Mouse (Mus musculus) midbrain, embryonic 16.5 days (tissue): Measurements from ENCODE around the gene Setd1b. TPM values are rescaled to one million over a fixed set of nuclear protein-coding genes. Genes with fewer than 3 reads are reported as not detected.

Experiments
- ATAC-seq: fragments of 200-750 bp; cut with Nextera tagmentation; 2 replicates; pipeline ENCODE4 v1.8.0; 2017; ENCODE audit warnings: moderate TSS enrichment
- H3K27ac ChIP-seq: fragments of 300-500 bp; sonication (generic); 2 replicates; pipeline ENCODE4 v1.5.1; 2014; ENCODE audit warnings: mild to moderate bottlenecking, low read length, mixed read lengths
- H3K27me3 ChIP-seq: fragments of 300-500 bp; sonication (generic); 2 replicates; pipeline ENCODE4 v1.6.1; 2014; ENCODE audit warnings: low read depth, low read length, mixed read lengths; ENCODE audit not compliant: control insufficient read depth, insufficient read depth
- H3K36me3 ChIP-seq: fragments of 300-500 bp; sonication (generic); 2 replicates; pipeline ENCODE4 v1.6.1; 2014; ENCODE audit warnings: mild to moderate bottlenecking, low read length, moderate library complexity, mixed read lengths; ENCODE audit not compliant: control insufficient read depth, insufficient read depth
- H3K4me1 ChIP-seq: fragments of 300-500 bp; sonication (generic); 2 replicates; pipeline ENCODE4 v1.6.1; 2014; ENCODE audit warnings: mild to moderate bottlenecking, low read length, mixed read lengths; ENCODE audit not compliant: control insufficient read depth, insufficient read depth
- H3K4me2 ChIP-seq: fragments of 300-500 bp; sonication (generic); 2 replicates; pipeline ENCODE4 v1.6.1; 2014; ENCODE audit warnings: mild to moderate bottlenecking, low read length, mixed read lengths
- H3K4me3 ChIP-seq: fragments of 300-500 bp; sonication (generic); 2 replicates; pipeline ENCODE4 v1.5.1; 2014; ENCODE audit warnings: low read depth, mild to moderate bottlenecking, low read length, moderate library complexity, mixed read lengths
- H3K9ac ChIP-seq: fragments of 300-500 bp; sonication (generic); 2 replicates; pipeline ENCODE4 v1.6.1; 2014; ENCODE audit warnings: low read depth, low read length, mixed read lengths
- H3K9me3 ChIP-seq: fragments of 300-500 bp; sonication (generic); replicated peaks from 2 replicates; pipeline ENCODE4 v1.6.1; 2014; ENCODE audit warnings: mild to moderate bottlenecking, low read length, mixed read lengths; ENCODE audit not compliant: control insufficient read depth, poor library complexity, severe bottlenecking
- WGBS: fragments of 180-500 bp; shearing (Covaris S2); extraction: QIAGEN DNeasy Blood & Tissue Kit; methylation state at CpG from one replicate; pipeline ENCODE4 v1.1.7; 2014; 5-methylcytosine and 5-hydroxymethylcytosine counted together
- polyA plus RNA-seq: library from polyadenylated mRNA; unstranded; fragments of >200 nt; fragmentation: Nextera tagmentation; extraction: Ambion mirVana; gene quantifications from 2 replicates; pipeline ENCODE4 v1.2.1, GENCODE M21; 2015

The Setd1b gene
- polyA plus RNA-seq, 1 experiment from 2014 or later: 10.0 TPM

GRCm38 (mm10) chr5:123122181-123122580 lies 19.8 kb upstream of the Setd1b start:
- Histone ChIP-seq H3K9me3 (no peaks in the 10 kb centered on the region), H3K36me3 (0 out of 2 replicates have a peak, but pooled peaks cover 2% of the 10 kb centered on the region), H3K27me3 (no peaks in the 10 kb centered on the region), H3K9ac (no peak overlapping the region), H3K4me3 (no peak overlapping the region), H3K4me1 (no peaks in the 10 kb centered on the region), H3K27ac (no peak overlapping the region), H3K4me2 (no peak overlapping the region)
- no peak for ATAC-seq
- 91% methylated on average over 4 of the region's 4 CpGs for WGBS

GRCm38 (mm10) chr5:123125105-123125504 lies 16.9 kb upstream of the Setd1b start:
- no peak for ATAC-seq
- H3K36me3 ChIP-seq: 0 out of 2 replicates have a peak, but pooled peaks cover 9% of the 10 kb centered on the region
- WGBS: 86% methylated on average over 6 of the region's 6 CpGs
- no peak overlapping the region for H3K4me3 ChIP-seq
- H3K4me1 ChIP-seq: no peaks in the 10 kb centered on the region
- H3K27ac ChIP-seq: no peak overlapping the region
- no peaks in the 10 kb centered on the region for H3K9me3 ChIP-seq
- no peak overlapping the region for H3K9ac ChIP-seq
- H3K27me3 ChIP-seq: no peaks in the 10 kb centered on the region
- no peak overlapping the region for H3K4me2 ChIP-seq

GRCm38 (mm10) chr5:123125638-123126406 lies 16.2 kb upstream of the Setd1b start:
- Histone ChIP-seq H3K27ac (no peak overlapping the region), H3K4me3 (no peak overlapping the region), H3K9ac (no peak overlapping the region), H3K9me3 (no peaks in the 10 kb centered on the region), H3K27me3 (no peaks in the 10 kb centered on the region), H3K36me3 (0 out of 2 replicates have a peak, but pooled peaks cover 9% of the 10 kb centered on the region), H3K4me2 (no peak overlapping the region), H3K4me1 (no peaks in the 10 kb centered on the region)
- WGBS: 88% methylated on average over 18 of the region's 18 CpGs
- no peak for ATAC-seq

- 84% methylated on average over 6 of the region's 6 CpGs for WGBS
- Histone ChIP-seq H3K4me3 (no peak overlapping the region), H3K27me3 (no peaks in the 10 kb centered on the region), H3K27ac (no peak overlapping the region), H3K9me3 (no peaks in the 10 kb centered on the region), H3K9ac (no peak overlapping the region), H3K4me1 (peaks cover 7% of the 10 kb centered on the region), H3K36me3 (0 out of 2 replicates have a peak, but pooled peaks cover 9% of the 10 kb centered on the region), H3K4me2 (no peak overlapping the region)
- ATAC-seq: no peak
Observed at GRCm38 (mm10) chr5:123127031-123127430, 15.0 kb upstream of the Setd1b start.

GRCm38 (mm10) chr5:123128426-123129169 lies 13.4 kb upstream of the Setd1b start:
- WGBS: 64% methylated on average over 10 of the region's 10 CpGs
- ATAC-seq: no peak
- Histone ChIP-seq H3K27me3 (no peaks in the 10 kb centered on the region), H3K36me3 (0 out of 2 replicates have a peak, but pooled peaks cover 7% of the 10 kb centered on the region), H3K9me3 (no peaks in the 10 kb centered on the region), H3K4me1 (peaks cover 20% of the 10 kb centered on the region), H3K4me2 (no peak overlapping the region), H3K4me3 (no peak overlapping the region), H3K9ac (no peak overlapping the region), H3K27ac (no peak overlapping the region)

GRCm38 (mm10) chr5:123129170-123129757 lies 12.7 kb upstream of the Setd1b start:
- ATAC-seq: no peak
- H3K36me3 ChIP-seq: 0 out of 2 replicates have a peak, but pooled peaks cover 7% of the 10 kb centered on the region
- WGBS: 88% methylated on average over 10 of the region's 10 CpGs
- H3K27ac ChIP-seq: no peak overlapping the region
- H3K4me3 ChIP-seq: no peak overlapping the region
- H3K9me3 ChIP-seq: no peaks in the 10 kb centered on the region
- H3K4me1 ChIP-seq: peaks cover 27% of the 10 kb centered on the region
- no peak overlapping the region for H3K9ac ChIP-seq
- no peaks in the 10 kb centered on the region for H3K27me3 ChIP-seq
- no peak overlapping the region for H3K4me2 ChIP-seq

GRCm38 (mm10) chr5:123130030-123130813 lies 11.8 kb upstream of the Setd1b start:
- Histone ChIP-seq H3K4me2 (no peak overlapping the region), H3K9me3 (no peaks in the 10 kb centered on the region), H3K27me3 (no peaks in the 10 kb centered on the region), H3K4me1 (peaks cover 37% of the 10 kb centered on the region), H3K36me3 (0 out of 2 replicates have a peak, but pooled peaks cover 7% of the 10 kb centered on the region), H3K4me3 (no peak overlapping the region), H3K27ac (no peak overlapping the region), H3K9ac (no peak overlapping the region)
- 90% methylated on average over 9 of the region's 9 CpGs for WGBS
- ATAC-seq: no peak

- WGBS: 92% methylated on average over 5 of the region's 5 CpGs
- no peak for ATAC-seq
- Histone ChIP-seq H3K36me3 (0 out of 2 replicates have a peak, but pooled peaks cover 7% of the 10 kb centered on the region), H3K27ac (no peak overlapping the region), H3K4me1 (peaks cover 42% of the 10 kb centered on the region), H3K9me3 (no peaks in the 10 kb centered on the region), H3K27me3 (no peaks in the 10 kb centered on the region), H3K9ac (no peak overlapping the region), H3K4me2 (no peak overlapping the region), H3K4me3 (no peak overlapping the region)
Observed at GRCm38 (mm10) chr5:123130814-123131148, 11.2 kb upstream of the Setd1b start.
